Mouse (Mus musculus) CH12F3 (cell line): ENCODE results near the gene Ncam2.

ENCODE experiments used
- in situ Hi-C: fragments of 300-500 bp; cut with MboI; formaldehyde crosslinking; loops from 2 replicates; pipeline ENCODE4 v1.14.3; 2020; ENCODE audit warnings: low sequenced_read_pairs

Gene Ncam2

DNA sequence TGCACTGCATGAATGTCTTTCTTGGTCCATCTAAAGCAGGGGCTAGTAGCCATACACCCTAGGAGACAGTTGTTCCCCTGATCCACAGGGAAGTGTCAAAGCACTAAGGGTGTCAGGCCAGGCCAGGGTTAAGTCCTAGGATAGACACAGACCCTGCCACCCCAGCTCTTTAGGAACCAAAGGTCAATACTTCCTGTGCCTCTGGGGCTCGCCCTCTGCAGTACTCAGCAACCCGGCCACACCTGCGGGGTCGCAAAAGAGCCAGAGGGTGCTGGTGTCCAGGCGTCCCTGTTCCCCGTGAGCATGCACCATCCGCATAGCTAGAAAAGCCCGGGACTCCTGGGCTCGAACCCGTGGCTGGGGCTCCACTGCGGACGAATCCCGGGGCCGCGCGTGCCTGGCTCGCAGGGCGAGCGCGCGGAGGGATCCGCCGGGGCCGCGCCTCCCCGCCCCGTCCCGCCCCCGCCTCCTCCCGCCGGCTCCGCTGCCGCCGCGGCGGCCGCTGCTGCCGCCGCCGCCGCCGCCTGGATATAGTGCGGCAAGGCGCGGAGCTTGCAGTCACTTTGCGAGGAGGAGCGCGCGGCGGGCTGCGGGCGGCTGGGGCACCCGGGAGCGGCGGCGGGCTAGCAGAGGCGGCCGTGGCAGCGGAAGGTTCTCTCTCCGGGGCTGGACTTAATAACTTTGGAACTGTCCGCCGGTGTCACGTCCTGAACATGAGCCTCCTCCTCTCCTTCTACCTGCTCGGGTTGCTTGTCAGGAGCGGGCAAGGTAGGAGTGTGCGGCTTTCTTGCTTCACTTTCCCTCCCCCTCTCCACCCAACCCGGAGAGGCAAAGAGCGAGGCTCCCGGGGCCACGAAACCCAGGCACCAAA, at the start of gene Ncam2:
TSS of gene Ncam2 (plus strand) at position 497 of the 871 bp plus-strand sequence.
- in situ Hi-C loops, result no loop called here

- in situ Hi-C loops, result no loop called here
Observed at GRCm38 (mm10) chr16:81170828-81171227, 29.7 kb upstream of the Ncam2 start.

DNA sequence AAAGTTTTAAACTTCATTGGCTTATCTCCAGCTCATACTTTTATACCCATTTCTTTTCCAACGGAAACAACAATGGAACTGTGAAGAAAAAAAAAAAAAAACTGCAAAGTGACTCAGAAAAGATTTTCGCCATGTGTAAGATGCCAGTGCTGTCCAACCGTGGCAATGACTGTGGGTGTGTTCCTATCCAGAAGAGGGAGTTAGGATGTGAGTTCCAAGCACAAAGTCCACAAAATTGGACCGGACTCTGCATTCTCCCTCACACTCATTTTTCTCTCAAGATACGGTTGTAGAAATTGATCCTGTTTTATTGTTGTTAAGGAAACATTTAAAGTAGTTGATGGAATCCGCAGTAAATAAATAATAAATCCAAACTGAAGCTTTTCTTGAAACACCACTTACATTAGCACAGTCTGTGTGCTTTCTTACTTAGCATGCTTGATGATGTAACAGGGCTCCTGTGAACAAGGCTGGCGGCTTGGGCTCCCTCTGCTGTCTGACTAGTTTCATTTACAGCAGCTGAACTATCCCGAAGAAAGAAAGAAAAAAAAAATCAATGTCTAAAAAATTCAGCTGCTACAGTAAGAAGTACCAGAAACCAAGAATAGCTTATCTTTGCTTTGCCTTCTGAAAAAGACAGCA, 25.1 kb upstream of the Ncam2 start:
- in situ Hi-C loops, result no loop called here

- in situ Hi-C loops, result no loop called here
Observed at GRCm38 (mm10) chr16:81179801-81180200, 20.7 kb upstream of the Ncam2 start.

DNA sequence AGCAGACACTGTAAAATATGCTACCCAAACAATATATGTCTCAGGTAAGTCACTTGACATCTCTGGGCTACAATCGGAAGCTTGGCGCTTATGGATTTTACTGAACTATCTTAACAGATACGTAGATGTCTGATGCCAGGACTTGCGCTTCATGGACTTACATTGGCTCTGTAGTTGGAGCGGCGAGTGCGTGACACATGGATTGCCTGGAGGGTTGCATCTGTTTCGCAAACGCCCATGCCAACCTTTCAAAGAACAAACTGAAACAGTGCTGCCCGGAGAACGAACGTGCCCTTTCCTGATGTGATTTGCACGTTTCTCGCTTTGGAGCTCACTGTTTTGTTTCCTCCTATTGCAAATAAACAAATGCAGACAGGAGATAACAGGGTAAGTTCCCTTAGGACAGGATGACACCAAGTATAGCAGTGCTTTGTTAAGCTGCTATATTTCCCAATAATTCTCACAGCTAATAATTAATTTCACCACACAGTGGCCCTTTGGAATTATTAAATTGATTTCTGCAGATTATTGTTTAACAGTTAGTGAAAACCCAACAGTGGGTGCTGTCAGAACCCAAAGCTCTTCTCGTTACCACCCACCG, 12.8 kb upstream of the Ncam2 start:
- in situ Hi-C loops, result no loop called here

DNA sequence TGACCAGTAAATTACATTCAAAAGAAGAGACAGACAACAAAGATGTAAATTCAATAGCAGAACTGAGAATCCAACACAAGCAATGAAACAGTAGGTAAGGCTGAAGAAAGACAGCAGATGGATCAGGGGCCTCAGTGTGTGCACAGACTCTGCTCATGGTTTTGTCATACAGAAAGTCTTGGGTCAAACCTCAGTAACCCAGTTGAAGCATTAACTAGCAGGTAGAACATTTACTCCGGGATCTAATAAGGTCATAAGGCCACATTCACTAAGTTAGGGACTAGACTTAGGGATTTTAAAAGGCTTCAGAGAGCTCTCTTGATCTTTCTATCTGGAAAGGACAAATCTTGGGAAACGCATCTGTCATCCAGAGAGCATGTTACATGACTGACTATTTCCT, 8.9 kb upstream of the Ncam2 start:
- in situ Hi-C loops, result no loop called here

DNA sequence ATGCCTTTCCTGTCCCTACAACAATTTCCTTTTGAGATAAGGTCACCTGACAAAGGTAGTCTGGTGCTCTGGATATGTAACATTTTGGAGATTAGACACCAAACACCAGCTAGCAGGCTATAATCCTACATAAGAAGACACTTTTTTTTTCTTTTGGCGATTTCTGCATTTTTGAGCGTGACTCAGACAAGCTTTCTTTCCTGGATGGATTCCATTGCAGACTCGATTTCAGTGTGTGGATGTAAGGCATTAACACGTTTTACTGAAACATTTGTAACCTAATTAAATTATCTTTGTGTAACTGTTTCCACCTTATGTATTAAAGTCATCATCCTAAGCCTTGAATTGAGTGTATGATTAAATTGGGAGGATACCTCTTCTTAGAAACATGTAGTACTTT, 7.9 kb upstream of the Ncam2 start:
- in situ Hi-C loops, result no loop called here

DNA sequence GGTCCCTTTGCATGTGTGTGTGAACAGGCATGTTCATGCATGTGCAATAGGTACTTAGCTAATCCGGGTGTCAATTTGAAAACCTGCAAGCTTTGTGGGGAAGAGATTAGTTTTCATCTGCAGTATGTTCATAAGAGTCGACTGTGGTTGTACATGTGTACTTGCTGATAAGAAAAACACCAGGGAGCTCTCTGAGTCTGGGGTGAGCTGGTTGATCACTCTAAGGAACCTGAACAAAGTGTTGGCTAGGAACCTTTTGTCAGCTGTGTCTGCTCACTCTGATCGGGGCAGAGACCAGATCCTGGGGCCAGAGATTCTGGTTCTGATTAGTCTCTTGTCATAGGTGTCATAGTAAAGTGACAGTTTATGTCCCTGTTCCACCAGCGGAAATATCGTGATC, 1.0 kb upstream of the Ncam2 start:
- in situ Hi-C loops, result no loop called here

- in situ Hi-C loops, result no loop called here
Observed at GRCm38 (mm10) chr16:81201471-81201870, 974 bp downstream of the Ncam2 start.

DNA sequence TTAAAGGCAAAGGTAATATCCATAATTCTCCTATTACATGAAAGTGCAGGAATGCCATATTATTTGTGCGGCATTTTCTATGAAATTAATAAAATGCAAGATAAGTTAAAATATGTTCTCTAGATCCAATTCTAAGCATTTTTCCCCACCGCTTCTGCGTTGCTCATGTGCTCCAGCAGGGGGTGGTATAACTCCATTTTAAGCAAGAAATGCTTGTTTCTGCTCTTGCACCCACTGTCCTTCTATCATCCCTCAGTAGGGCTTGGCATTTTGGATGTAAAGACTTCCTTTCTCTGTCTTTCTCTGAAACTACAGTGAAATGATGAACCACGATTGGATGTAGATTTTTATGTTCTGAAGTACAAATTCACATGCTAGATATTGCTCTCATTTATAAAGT, 1.5 kb downstream of the Ncam2 start:
- in situ Hi-C loops, result no loop called here

DNA sequence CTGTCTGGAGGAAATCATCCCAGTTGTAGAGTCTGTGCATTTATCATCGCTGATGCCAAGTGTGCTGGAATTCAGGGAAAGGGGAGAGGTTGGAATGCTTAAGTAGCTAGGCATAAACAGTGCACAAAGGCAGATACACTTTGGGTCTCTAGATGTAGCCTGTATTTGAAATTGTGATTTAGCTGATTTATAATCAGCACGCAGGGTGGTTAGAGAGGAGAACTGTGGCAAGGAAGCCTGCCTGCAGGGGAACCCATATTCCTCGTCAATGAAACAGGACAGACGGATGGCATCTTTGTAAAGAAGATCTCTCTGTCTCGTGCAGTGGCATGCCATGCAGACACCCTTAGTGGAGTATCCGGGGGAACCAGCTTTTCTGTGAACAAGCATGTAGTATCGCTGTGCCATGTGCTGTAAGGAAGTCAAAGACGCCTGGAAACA, 2.2 kb downstream of the Ncam2 start:
- in situ Hi-C loops, result no loop called here

DNA sequence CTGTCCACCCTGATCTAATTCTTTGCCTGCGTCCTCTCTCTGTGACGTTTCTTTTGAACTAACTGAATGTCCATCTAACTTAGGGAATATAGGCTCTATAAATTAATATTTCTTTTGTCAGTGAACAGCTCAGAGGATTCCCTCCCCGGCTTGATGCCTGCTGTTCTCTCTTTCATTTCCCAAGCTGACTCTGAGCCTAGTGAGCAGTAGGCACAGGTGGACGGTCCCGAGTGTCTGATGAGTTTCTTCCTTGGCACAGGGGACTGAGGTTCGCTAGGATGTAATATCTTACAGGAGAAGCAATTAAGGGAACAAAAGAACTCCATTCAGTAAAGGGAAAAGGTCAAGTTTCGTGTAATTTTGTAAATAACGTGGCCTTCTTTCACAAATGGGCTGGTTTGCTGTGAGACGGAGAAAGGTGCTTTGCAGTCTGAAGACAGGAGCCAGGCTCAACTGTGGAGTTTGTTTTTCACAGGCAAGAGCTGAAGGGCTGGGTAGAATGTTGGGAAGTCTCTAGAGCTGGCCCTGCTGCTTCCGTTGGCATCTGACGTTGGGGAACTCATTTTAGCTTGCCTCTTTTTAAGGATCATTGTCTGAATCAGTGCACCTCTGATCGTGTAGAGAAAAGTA, 4.0 kb downstream of the Ncam2 start:
- in situ Hi-C loops, result no loop called here

DNA sequence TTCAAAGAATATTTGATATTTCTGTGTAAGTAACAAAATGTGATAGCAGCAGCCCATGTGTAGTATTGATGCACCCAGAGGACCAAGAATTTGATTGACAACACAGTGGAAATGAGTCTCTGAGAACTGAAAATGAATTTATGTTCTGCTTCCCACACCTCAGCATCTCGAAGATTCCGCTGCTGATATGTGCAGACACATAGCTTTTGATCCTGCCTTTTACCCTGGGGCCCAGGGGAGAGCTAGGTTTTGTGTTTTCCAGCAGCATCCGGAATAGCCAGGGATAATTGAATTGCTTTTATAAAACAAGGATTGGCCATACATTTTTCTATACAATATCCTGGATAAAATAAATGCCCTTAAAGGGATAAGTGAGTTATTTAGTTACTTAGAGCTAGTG, 20.7 kb downstream of the Ncam2 start:
- in situ Hi-C loops, result no loop called here

- in situ Hi-C loops, result no loop called here
Observed at GRCm38 (mm10) chr16:81223841-81224240, 23.3 kb downstream of the Ncam2 start.

DNA sequence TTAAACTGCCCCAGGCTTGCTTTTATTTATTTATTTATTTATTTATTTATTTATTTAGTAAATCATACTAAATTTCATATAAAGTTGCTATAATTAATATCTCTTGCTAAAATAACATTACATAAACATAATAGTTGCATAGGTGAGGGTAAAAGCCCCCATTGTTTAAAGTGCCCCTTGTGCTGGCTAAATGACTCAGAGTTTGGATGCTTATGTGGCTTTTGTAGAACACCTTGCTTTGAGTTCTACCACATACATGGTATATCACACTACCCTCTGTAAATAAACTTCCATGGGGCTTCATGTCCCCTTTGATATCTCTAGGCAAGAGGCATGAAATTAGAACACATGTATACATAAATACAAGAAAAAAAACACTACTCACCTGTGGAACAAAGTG, 23.8 kb downstream of the Ncam2 start:
- in situ Hi-C loops, result no loop called here

GRCm38 (mm10) chr16:81254875-81255274, 54.4 kb downstream of the Ncam2 start:
- in situ Hi-C loops, result no loop called here

DNA sequence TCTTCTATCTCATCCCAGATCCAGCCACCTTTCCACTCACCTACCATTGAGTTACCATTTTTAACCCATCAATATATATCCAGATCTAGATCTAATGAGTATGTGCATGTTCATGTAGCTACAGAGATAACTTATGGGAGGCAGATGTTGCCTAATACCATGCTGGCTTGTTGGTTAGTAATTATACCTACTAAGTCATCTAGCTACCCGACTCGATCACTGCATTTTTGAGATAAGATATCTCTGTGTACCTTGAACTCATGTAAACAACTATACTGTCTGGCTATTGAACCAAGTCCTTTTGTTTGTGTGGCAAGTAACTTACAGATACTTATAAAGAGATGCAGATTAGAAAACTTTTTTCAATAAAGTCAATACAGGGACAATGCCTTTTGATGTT, 59.9 kb downstream of the Ncam2 start:
- in situ Hi-C loops, result no loop called here

GRCm38 (mm10) chr16:81273597-81274360, 73.3 kb downstream of the Ncam2 start:
- in situ Hi-C loops, result no loop called here

GRCm38 (mm10) chr16:81284241-81284640, 83.7 kb downstream of the Ncam2 start:
- in situ Hi-C loops, result no loop called here
